Mouse (Mus musculus) heart, adult 11 months (tissue): Measurements from ENCODE around the gene Slc3a2.
A peak's percentile ranks its signal among the peaks of the same experiment; 100 is the strongest.

Experiments
- DNase-seq: peaks from one replicate; pipeline ENCODE4 v3.0.0; 2022

Slc3a2 gene

GRCm38 (mm10) chr19:8706930-8707329 is 16.2 kb downstream of the Slc3a2 start:
- DNase-seq: no peak

GRCm38 (mm10) chr19:8706132-8706667 is 17.0 kb downstream of the Slc3a2 start:
- no peak for DNase-seq

- DNase-seq: no peak
Observed at GRCm38 (mm10) chr19:8705026-8705708, 18.0 kb downstream of the Slc3a2 start.

GRCm38 (mm10) chr19:8703571-8703970 is 19.6 kb downstream of the Slc3a2 start:
- no peak for DNase-seq

- DNase-seq: peak; percentile 97
Observed at GRCm38 (mm10) chr19:8702458-8702857, 20.7 kb downstream of the Slc3a2 start.

GRCm38 (mm10) chr19:8699652-8700051 is 23.5 kb downstream of the Slc3a2 start:
- no peak for DNase-seq

GRCm38 (mm10) chr19:8695330-8695729 is 27.8 kb downstream of the Slc3a2 start:
- peak; percentile 93 for DNase-seq

GRCm38 (mm10) chr19:8692740-8693139 is 30.4 kb downstream of the Slc3a2 start:
- no peak for DNase-seq

- DNase-seq: no peak
Observed at GRCm38 (mm10) chr19:8691871-8692539, 31.2 kb downstream of the Slc3a2 start.

- no peak for DNase-seq
Observed at GRCm38 (mm10) chr19:8683627-8684026, 39.5 kb downstream of the Slc3a2 start.

GRCm38 (mm10) chr19:8682996-8683395 is 40.2 kb downstream of the Slc3a2 start:
- peak; percentile 91 for DNase-seq

- no peak for DNase-seq
Observed at GRCm38 (mm10) chr19:8681633-8682362, 41.4 kb downstream of the Slc3a2 start.

- peak; percentile 94 for DNase-seq
Observed at GRCm38 (mm10) chr19:8679031-8679779, 44.0 kb downstream of the Slc3a2 start.

- DNase-seq: no peak
Observed at GRCm38 (mm10) chr19:8673336-8674063, 49.7 kb downstream of the Slc3a2 start.

GRCm38 (mm10) chr19:8672859-8673258 is 50.3 kb downstream of the Slc3a2 start:
- DNase-seq: no peak

GRCm38 (mm10) chr19:8665746-8666145 is 57.4 kb downstream of the Slc3a2 start:
- no peak for DNase-seq

GRCm38 (mm10) chr19:8664859-8665258 is 58.3 kb downstream of the Slc3a2 start:
- no peak for DNase-seq

GRCm38 (mm10) chr19:8663911-8664421 is 59.2 kb downstream of the Slc3a2 start:
- no peak for DNase-seq

GRCm38 (mm10) chr19:8663360-8663839 is 59.8 kb downstream of the Slc3a2 start, which contains the start of gene Chrm1:
TSS of gene Chrm1 (plus strand) at chr19:8663789.
- DNase-seq: no peak

GRCm38 (mm10) chr19:8662337-8662736 is 60.8 kb downstream of the Slc3a2 start:
- DNase-seq: peak; percentile 89

GRCm38 (mm10) chr19:8661821-8662307 is 61.3 kb downstream of the Slc3a2 start:
- DNase-seq: no peak
